Mouse (Mus musculus): ENCODE results near the gene Ptpn1.

Ptpn1 gene

DNA sequence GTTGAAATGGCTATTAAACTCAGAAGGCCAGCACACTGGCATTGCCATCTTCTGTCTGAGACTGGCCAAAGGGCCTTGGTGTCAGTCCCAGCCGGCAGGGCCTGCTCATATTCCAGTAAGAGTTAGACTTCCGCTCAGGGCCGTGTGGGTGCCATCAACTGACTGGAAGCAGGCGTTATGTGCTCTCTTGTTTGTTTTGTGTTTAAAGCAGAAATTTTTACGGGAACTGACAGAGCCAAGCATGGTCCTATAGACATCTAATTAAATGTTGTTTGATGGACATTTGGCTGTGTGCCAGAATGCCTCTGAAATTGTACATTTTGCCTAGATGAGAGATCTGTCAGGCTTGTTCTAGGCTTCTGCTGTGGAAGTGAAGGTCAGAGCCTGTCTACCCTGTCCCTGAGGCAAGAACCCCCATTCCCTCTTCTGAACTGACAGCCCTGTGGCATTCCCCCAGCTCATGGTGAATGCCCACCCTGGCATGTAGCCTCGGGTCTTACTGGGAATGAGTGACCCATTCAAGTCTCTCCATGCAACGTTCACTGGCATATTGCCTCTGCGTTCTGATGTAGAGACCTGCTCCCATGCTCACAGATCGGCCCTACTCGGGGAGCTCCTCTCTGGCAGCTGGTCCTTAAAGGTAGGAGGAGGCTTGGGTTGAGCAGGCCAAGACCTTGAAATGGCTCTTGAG lies 38.1 kb downstream of the Ptpn1 start:
- DNase-seq (ENCODE audit: low spot score in 2 of 2) = no peak

DNA sequence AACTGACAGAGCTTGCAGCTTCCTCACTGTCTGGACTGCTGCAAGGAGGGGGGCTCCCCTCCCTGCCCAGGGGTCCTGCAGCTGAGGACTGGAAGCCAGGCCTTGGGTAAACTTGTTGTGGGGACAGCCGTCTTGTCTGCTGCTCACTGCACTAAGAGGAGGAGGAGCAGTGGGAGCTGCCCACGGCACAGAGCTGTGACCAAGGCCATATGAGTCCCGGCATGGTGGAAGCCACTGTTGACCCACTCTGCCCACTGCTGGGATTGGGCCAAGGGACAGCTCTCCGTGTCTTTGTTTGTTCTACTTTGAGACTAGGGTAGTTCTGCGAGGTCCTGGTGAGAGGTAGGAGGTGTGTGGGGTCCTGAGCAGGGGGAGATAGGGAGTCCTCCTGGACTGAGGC lies 40.3 kb downstream of the Ptpn1 start:
- DNase-seq (ENCODE audit: low spot score in 2 of 2) = no peak

DNA sequence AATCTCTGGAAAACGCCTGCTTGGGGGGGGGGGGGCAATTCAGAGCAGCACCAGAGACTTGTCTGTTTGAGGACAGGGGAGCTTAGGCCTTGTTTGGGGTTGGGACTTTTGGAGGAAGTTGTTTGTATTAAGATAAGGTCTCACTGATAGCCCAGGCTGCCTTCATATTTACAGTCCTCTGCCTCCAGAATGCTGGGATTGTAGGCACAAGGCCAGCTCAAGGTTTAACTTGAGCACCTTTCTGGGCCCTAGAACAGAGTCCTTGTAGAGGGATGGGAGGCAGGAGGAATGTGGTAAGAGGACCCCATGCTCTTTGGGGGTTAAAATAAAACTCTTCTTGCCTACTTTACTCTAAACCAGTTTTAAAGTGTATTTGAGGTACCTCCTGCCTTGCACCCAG lies 41.0 kb downstream of the Ptpn1 start:
- DNase-seq (ENCODE audit: low spot score in 2 of 2) = no peak

DNA sequence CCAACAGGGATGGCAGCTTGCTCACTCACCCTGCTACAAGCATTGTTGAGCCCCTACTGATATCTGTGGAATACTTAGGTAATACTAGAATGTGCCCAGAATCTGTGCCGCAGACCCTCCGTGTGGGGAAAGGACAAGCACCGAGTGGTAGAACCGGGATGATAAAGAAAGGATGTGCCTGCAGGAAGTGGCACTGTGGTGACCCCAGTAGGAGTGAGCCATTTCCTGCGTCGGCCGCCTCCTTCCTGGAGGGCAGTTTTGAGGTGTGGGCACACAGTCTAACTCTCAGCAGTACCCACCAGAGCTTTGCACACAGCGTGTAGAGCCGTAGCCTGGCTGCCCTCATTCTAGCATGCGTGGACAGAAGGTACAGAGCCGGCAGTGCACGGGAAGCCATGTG lies 43.9 kb downstream of the Ptpn1 start:
- no peak for DNase-seq (ENCODE audit: low spot score in 2 of 2)

DNA sequence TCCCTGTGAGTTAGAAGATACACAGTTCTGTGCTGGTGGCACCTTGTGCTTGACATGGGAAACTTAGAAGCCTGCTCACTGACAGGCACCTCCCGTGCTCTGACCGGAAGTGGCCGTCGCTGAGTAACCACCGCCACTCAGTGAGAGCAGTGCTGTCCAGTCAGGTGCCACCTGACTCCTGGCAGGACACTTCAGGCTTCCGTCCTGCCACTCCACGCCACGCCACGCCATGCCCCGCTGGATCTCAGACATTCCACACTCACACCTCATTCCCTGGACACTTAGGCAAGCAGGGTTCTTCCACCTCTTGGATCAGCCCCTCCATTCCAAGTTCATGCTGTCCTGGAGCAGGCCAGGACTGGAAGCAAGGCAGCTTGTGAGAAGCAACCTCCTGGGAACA lies 46.4 kb downstream of the Ptpn1 start:
- DNase-seq (ENCODE audit: low spot score in 2 of 2) = no peak

DNA sequence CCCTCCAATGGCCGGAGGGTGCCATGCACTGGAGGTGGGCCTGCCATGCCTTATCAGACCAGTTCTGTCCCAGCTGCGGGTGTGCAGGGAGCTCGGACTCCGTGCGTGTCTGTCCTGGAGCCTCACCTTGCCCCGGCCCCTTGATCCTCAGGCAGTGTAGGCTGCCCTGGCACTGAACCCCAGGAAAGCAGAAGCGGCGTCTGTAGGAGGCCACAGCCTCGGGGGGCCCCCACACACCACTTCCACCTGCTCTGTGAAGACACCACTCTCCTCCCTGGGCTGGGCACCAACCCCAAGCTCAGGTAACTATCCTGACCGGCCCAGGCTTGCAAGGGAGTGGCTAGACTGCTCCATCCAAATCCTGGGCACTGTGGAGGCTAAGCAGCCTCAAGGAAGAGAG lies 48.5 kb downstream of the Ptpn1 start:
- DNase-seq (ENCODE audit: low spot score in 2 of 2) = no peak

DNA sequence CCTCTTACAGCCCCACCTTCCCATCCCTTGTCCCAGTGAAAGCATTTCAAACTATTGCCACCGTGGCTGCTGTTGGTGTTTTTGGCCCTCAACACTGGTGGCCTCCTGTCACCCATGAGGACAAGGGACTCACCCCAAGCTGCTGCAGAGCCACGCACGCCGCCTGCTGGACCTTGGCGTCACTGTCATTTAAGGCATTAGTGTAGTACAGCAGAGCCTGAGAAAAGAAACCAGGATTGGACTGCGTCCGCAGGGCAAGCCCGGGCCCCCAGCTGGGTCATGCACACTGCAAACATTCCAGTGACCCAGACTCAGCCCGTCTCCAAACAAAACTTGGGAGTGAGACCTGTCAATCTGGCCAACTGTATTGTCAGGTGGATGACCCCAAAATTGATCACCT lies 50.8 kb downstream of the Ptpn1 start:
- DNase-seq (ENCODE audit: low spot score in 2 of 2) = no peak

DNA sequence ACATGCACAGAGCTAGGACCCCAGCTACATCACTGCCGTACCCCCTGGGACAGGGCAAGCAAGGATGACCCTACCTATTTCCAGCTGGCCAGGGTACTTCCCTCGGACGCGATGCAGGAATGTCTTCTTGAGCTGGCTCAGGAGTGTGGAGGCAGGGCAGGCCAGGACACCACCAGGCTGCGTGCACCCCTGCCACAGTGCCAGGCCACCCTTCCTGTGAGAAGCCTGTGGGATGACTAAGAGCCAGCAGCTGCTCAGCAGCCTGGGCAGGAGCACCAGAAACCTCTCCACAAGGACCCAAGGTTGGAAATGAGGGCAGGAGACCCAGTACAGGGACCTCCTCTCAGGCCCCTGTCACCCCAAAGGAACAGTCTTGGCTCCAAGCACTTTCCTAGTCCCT lies 52.5 kb downstream of the Ptpn1 start:
- no peak for DNase-seq (ENCODE audit: low spot score in 2 of 2)

DNA sequence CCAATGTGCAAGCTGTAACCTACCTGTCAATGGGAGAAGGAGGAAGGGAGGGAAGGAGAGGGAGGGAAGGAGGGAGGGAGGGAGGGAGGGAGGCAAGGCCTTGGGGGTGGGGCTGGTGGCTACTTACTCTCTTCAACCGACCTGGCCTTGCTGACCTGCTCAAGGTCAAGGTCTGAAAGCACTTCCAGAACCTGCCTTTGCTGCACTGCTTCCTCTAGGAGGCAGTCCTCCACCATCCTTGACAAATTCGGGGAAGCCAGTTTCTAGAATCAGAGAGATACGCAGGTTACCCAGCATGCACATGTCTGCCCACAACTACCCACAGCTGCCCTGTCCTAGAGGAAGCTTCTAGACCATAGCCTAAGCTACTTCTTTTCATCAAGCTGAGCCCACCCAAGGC lies 53.1 kb downstream of the Ptpn1 start:
- DNase-seq (ENCODE audit: low spot score in 2 of 2) = no peak

DNA sequence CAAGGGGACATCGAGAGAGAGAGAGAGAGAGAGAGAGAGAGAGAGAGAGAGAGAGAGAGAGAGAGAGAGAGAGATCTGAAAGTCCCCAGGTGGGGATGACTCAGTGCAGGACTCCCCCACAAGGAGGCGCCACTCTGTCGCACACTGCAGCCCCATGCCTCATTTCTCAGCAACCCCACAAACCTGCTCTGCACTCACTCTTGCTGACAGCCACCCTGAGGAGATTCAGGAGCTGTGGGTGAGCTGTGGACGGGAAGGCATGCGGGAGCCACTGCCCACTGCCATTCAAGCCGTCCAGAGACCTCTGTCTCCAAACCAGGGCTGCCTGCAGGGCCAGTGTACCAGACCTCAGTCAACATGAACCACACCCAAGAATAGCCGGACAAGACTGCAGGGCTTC lies 54.9 kb downstream of the Ptpn1 start:
- DNase-seq (ENCODE audit: low spot score in 2 of 2) = peak in 1 of 2 experiments; percentile 53

DNA sequence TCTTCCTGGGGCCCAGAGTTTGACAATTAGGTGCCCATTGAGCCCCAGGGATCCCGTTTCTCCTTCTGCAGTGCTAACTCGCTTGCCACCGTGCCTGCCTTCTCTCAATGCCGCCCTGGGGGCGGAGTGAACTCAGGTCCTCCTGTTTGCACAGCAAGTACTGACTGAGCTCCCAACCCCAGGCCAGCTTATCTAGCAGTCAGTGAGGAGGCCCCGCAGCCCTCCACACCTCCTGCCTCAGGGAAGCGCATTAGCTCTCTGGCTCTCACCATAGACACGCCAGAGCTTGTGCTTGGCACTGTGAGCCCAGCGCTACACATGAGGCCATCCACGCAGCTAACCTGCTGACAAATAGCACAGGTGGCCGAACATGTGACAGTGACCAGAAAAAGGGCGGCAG lies 55.8 kb downstream of the Ptpn1 start:
- DNase-seq (ENCODE audit: low spot score in 2 of 2) = no peak

DNA sequence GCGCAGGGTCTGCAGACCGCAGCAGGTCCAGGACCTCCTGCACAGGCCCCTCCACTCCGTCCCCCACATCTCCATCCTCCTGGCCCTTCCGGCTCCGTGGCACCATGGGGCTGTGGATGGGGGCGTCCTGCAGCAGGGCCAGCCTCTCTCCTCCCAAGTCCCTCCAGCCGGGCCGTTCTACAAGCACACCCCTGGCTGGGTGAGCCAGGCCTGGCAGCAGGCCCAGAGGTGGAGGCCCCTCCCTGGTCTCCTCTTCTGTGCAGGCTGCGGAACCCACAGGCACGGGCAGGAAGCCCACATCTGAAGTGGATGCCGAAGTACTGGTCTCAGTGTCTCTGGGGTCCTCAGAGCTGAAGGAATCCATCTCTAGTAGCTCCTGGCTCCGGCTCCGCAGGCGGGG lies 57.5 kb downstream of the Ptpn1 start:
- no peak for DNase-seq (ENCODE audit: low spot score in 2 of 2)

DNA sequence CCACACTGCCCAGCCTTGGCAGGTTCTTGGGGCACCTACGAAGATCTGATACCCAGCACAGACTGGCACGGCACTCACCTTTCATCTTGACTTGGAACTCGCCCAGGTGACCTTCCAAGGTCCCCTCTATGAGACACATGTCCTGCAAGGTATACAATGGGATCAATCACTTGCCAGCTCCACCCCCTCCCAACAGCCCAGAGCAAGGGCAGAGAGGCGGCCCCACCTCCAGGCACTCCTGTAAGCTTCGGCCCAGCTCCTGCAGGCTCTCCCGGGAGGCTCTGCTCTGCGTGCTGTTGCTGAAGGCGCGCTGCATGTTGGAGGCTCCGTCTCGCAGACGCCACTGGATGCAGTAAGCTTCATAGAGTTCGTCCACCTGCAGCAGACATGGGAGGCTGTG lies 61.4 kb downstream of the Ptpn1 start:
- no peak for DNase-seq (ENCODE audit: low spot score in 2 of 2)

DNA sequence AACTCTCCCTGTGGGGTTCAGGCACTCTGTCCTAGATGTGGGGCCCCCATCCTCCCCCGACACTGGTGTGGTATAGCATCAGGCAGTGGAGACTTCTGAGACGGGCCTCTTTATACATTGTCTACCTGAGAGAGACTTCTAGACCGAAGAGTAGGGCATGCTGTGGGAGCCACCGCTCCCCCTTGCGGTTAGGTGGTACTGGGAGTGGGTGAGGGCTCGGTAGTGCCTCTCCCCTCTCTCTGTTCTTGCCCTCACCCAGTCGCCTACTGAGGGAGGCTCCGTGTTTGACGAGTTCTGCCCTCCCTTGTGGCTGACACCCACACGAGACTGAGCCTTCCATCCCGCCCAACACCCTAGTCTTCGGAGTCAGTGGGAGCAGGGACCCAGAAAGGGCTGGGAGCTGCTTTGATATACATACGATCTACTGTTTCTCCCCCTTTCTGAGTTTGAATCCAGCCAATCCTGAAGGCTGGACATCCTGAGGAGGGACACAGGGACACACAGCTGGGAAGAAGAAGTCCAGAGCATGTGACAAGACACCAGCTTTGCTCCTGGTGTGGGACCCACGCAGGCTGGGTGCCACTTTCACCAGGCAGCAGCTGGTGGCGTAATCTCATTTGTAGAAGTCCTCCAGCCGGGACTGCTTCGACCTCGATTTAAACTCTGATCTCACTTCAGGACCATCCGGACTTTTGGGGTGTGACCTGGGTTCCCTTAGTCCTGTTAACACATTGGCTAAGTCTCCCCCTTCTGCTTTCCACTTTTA lies 64.2 kb downstream of the Ptpn1 start:
- no peak for DNase-seq (ENCODE audit: low spot score in 2 of 2)

DNA sequence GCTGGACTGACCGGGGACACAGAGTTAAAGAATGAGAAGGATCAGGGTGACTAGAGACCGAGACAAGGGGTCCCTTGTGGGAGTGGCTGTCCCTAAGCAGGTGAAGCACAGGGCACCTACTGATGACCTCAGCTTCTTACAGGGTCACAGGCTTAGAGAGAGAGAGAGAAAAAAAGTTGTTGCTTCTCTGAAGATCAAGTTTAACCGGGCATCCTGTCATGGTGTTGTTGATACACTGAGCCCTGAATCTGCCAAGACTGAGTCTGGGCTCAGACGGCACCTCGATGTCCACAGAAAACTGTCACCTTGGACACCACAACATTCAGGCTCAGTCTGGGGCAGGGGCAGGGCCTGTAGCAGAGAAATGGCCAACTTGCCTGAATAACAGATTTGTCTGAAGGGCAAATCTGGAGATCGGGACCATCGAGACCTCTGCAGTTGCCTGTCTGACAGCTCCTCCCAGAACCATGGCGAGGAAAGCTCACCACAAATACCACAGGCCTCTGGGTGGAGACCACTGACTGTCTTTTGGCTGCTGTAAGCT lies 64.9 kb downstream of the Ptpn1 start:
- DNase-seq (ENCODE audit: low spot score in 2 of 2) = no peak

DNA sequence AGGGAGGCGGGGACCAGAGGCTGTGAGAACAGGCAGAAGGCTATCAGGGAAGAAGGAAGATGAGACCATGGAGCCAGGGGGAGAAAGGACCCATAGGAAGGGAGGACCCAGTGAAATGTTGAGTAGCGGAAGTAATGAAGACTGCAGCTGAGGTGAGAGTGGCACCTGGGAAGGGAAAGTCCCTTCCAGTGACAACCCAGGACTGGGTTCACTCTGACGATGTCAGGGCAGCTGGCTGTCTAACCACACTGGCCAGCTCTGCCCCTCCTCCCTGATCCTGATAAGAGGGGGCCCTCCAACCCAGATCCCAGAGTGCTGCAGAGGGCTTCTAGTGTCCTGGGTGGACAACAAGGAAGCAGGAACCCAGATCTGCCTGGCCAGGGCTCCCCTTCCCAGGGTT lies 65.7 kb downstream of the Ptpn1 start:
- no peak for DNase-seq (ENCODE audit: low spot score in 2 of 2)

DNA sequence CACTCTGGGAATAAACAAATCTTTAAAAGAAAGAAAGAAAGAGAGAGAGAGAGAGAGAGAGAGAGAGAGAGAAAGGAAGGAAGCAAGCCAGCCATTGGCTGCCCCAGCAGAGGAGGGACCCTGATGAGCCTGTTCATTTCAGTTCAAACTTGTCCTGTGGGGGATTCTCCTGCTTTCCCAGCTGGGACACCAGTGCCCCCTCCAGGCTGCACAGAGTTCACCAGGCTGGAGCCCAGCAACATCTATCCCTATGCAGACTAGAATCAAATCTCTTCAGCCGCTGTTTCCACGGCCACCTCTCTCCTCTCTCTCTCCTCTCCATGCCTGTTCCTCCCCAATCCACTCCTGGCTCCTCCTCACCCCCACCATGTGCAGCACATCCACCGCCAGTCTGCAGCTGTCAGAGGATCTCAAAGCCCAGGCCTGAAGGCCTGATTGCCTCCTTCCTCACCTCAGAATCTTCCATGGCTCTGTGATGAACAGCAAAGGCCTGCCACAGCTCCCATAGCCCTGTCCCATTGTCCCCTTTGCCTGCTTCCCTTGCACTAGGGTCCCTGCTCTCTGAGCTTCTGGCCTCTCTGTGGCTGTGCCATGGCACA lies 67.4 kb downstream of the Ptpn1 start:
- DNase-seq (ENCODE audit: low spot score in 2 of 2) = no peak

DNA sequence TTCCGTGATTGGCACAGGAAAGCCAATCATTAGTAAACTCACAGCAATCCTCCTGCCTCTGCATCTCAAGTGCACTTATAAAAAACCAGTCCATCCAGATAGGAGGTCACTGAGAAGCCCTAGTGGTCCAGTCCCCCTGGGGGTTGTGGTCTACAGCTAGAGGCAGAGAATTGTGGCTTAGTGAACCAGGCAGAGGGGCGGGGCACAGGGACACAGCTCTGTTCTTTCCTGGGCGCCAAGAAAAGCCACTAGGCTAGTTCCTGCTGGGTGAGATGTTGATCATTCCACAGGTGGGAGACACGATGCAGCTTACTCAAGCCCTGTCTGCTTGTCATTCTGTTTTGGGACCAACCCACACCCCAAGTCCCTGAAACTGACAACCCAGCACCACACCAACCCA lies 70.3 kb downstream of the Ptpn1 start:
- no peak for DNase-seq (ENCODE audit: low spot score in 2 of 2)

DNA sequence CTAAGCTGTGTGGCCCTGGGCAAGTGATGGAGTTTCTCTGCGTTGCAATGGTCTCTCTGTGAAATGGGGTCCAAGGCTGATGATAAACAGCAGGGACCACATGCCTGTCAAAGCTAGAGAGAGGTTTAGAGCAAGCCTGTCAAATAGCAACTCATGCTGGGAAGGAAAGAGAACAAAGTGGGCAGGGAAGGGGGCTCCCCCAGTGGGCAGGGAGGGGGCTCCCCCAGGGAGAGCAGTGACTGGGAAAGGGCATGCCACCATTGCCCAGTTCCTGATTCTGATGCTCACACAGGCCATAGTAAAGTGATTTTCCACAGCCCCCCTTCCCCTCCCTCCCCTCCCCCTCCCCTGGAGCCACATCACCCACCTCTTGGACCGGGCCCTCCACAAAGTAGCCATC lies 71.0 kb downstream of the Ptpn1 start:
- DNase-seq (ENCODE audit: low spot score in 2 of 2) = no peak

DNA sequence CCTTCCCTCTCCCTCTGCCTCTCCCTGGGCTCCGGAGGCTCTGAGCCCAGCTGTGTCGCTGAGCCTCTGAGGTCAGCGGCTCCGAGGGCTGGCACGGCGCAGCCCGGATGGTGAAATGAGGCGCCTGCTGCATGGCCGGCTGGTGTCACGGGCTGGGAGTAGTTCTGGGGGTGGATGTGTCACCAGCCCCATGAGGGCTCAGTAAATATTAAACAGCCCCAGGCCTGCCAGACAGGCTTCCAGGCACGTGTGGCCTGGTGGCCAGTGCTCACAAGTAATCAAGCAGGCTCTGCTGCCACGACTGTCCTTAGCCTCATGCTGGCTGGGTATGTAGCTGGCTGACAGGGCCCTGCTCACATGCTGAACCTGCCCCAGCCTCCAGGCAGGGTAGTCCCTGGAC lies 71.6 kb downstream of the Ptpn1 start:
- no peak for DNase-seq (ENCODE audit: low spot score in 2 of 2)

DNA sequence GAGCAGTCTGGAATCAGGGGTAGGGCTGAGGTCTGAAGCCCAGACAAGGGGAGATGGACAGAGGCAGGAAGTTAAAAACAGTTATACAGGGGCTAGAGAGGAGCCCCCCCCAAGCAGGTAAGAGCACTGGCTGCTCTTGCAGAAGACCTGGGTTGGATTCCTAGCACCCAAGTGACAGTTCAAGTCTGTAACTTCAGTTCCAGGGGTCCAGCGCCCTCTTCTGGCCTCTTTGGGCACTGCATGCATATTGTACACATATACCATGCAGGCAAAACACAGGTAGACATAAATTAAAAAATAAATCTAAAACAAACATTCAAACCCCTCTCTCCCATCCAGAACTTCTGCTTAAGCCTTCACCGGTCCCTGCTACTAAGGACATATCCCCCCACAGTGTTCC lies 72.5 kb downstream of the Ptpn1 start:
- no peak for DNase-seq (ENCODE audit: low spot score in 2 of 2)

DNA sequence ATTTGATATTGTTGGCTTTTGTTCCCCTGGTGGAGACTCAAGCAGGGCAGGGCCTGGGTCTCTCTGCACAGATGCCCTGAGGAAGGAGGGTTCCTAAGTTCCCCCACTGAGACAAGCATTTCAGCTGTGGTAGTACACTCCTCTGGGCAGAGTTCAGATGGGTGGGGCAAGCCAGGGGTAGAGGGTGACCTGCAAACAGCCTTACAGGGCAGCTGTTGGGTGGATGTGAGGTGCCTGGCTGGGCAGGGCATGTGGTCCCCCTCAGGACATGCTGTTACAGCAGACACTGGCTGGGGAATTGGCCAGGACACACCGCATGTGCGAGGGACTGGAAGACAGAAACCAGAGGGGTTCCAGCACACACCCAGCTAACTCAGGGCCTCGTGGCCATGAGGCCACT lies 73.1 kb downstream of the Ptpn1 start:
- DNase-seq (ENCODE audit: low spot score in 2 of 2) = no peak

DNA sequence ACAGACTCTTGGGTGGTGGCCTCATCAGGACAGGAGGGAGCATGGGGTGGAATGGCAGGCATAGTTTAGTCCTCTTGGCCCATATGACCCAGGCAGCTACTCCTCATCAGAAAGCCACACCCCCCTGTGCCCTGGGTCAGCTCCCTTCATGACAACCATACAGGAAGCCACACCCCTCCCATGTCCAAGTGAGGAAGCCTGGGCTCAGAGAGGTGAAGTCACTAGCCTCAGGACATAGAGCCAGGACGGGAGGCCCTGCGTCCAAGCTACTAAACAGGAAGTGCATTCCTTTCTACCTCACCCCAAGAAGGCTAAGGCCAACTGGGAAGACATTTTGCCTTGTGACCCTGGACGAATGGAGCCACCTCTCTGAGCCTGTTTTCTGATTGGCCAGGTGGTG lies 73.8 kb downstream of the Ptpn1 start:
- no peak for DNase-seq (ENCODE audit: low spot score in 2 of 2)

Data from thymus, postnatal 10 days (tissue).